Mouse (Mus musculus) retina, postnatal 1 day (tissue): ENCODE results near the gene Nr1i2.
A peak's percentile ranks its signal among the peaks of the same experiment; 100 is the strongest.
"Not testable (repeated sequence)": the region's sequence is repeated elsewhere in the genome, so short reads cannot be mapped to it uniquely, and the experiment has no call there.

Experiments
- DNase-seq: peaks from one replicate; pipeline ENCODE4 v3.0.0-alpha.2; 2012

The Nr1i2 gene

GRCm38 (mm10) chr16:38286541-38286940 is 8.1 kb downstream of the Nr1i2 start:
- DNase-seq: no peak

GRCm38 (mm10) chr16:38285801-38286200 is 8.8 kb downstream of the Nr1i2 start:
- DNase-seq: no peak

- no peak for DNase-seq
Measured at GRCm38 (mm10) chr16:38283300-38283699, 11.3 kb downstream of the Nr1i2 start.

- DNase-seq: no peak
Measured at GRCm38 (mm10) chr16:38282559-38283160, 12.0 kb downstream of the Nr1i2 start.

- no peak for DNase-seq
Measured at GRCm38 (mm10) chr16:38280951-38281350, 13.7 kb downstream of the Nr1i2 start.

- DNase-seq: no peak
Measured at GRCm38 (mm10) chr16:38279794-38280193, 14.8 kb downstream of the Nr1i2 start.

- no peak for DNase-seq
Measured at GRCm38 (mm10) chr16:38274737-38275136, 19.9 kb downstream of the Nr1i2 start.

- DNase-seq: no peak
Measured at GRCm38 (mm10) chr16:38272483-38272882, 22.1 kb downstream of the Nr1i2 start.

GRCm38 (mm10) chr16:38271601-38272000 is 23.0 kb downstream of the Nr1i2 start:
- DNase-seq: no peak

GRCm38 (mm10) chr16:38255927-38256326 is 38.7 kb downstream of the Nr1i2 start:
- DNase-seq: no peak

- DNase-seq: peak; percentile 25
Measured at GRCm38 (mm10) chr16:38255107-38255506, 39.5 kb downstream of the Nr1i2 start.

- no peak for DNase-seq
Measured at GRCm38 (mm10) chr16:38254001-38254400, 40.6 kb downstream of the Nr1i2 start.

GRCm38 (mm10) chr16:38250467-38250866 is 44.2 kb downstream of the Nr1i2 start:
- no peak for DNase-seq

GRCm38 (mm10) chr16:38248331-38248961 is 46.2 kb downstream of the Nr1i2 start:
- DNase-seq: no peak

- no peak for DNase-seq
Measured at GRCm38 (mm10) chr16:38245849-38246585, 48.6 kb downstream of the Nr1i2 start.

GRCm38 (mm10) chr16:38245379-38245778 is 49.2 kb downstream of the Nr1i2 start:
- DNase-seq: no peak

- DNase-seq: no peak
Measured at GRCm38 (mm10) chr16:38244111-38244510, 50.5 kb downstream of the Nr1i2 start.

GRCm38 (mm10) chr16:38240167-38240566 is 54.5 kb downstream of the Nr1i2 start:
- no peak for DNase-seq

- DNase-seq: peak; percentile 52
Measured at GRCm38 (mm10) chr16:38239729-38240128, 54.9 kb downstream of the Nr1i2 start.

- no peak for DNase-seq
Measured at GRCm38 (mm10) chr16:38236936-38237585, 57.6 kb downstream of the Nr1i2 start.

- DNase-seq: not testable (repeated sequence)
Measured at GRCm38 (mm10) chr16:38222491-38222890, 72.1 kb downstream of the Nr1i2 start.

GRCm38 (mm10) chr16:38205272-38205671 is 89.4 kb downstream of the Nr1i2 start:
- no peak for DNase-seq
